Mouse (Mus musculus) liver, postnatal 0 days (tissue): ENCODE data around the gene 4930524B15Rik. TPM values are rescaled to one million over a fixed set of nuclear protein-coding genes. Genes with fewer than 3 reads are reported as not detected.
"Not testable (repeated sequence)": the region's sequence is repeated elsewhere in the genome, so short reads cannot be mapped to it uniquely, and the experiment has no call there.

Experiments used
- ATAC-seq: fragments of 200-750 bp; cut with Nextera tagmentation; 2 replicates; pipeline ENCODE4 v1.8.0; 2017; ENCODE audit warnings: mild to moderate bottlenecking, moderate library complexity
- DNase-seq: peaks from one replicate; pipeline ENCODE4 v3.0.0-alpha.2; 2016
- H3K27ac ChIP-seq: fragments of 300-500 bp; sonication (generic); 2 replicates; pipeline ENCODE4 v1.5.1; 2014; ENCODE audit warnings: antibody characterized with exemption, moderate library complexity, mild to moderate bottlenecking, low read depth
- H3K27me3 ChIP-seq: fragments of 300-500 bp; sonication (generic); 2 replicates; pipeline ENCODE4 v1.6.1; 2014; ENCODE audit warnings: low read length, control low read depth, mixed read lengths; ENCODE audit not compliant: insufficient read depth
- H3K36me3 ChIP-seq: fragments of 300-500 bp; sonication (generic); replicated peaks from 2 replicates; pipeline ENCODE4 v1.6.1; 2014; ENCODE audit warnings: mild to moderate bottlenecking, control low read depth, low read length, moderate library complexity, mixed read lengths; ENCODE audit not compliant: insufficient read depth
- H3K4me1 ChIP-seq: fragments of 300-500 bp; sonication (generic); 2 replicates; pipeline ENCODE4 v1.6.1; 2014; ENCODE audit warnings: antibody characterized with exemption, mild to moderate bottlenecking, control low read depth; ENCODE audit not compliant: insufficient read depth
- H3K4me2 ChIP-seq: fragments of 300-500 bp; sonication (generic); 2 replicates; pipeline ENCODE4 v1.6.1; 2014; ENCODE audit warnings: low read depth, mild to moderate bottlenecking, low read length, moderate library complexity, mixed read lengths
- H3K4me3 ChIP-seq: fragments of 300-500 bp; sonication (generic); 2 replicates; pipeline ENCODE4 v1.5.1; 2014; ENCODE audit warnings: low read depth, low read length
- H3K9ac ChIP-seq: fragments of 300-500 bp; sonication (generic); replicated peaks from 2 replicates; pipeline ENCODE4 v1.6.1; 2014; ENCODE audit warnings: mild to moderate bottlenecking, moderate library complexity
- H3K9me3 ChIP-seq: fragments of 300-500 bp; sonication (generic); 2 replicates; pipeline ENCODE4 v1.6.1; 2016; ENCODE audit warnings: mild to moderate bottlenecking, control low read depth, low read length, mixed read lengths
- CTCF ChIP-seq: sonication (generic); IDR thresholded peaks from 2 replicates; pipeline ENCODE4 v1.5.1; 2016; ENCODE audit warnings: antibody characterized with exemption, low read depth
- EP300 ChIP-seq: IDR thresholded peaks from 2 replicates; pipeline ENCODE4 v1.6.1; 2016; ENCODE audit warnings: antibody characterized with exemption, low read depth, mild to moderate bottlenecking
- WGBS: fragments of 180-500 bp; shearing (Covaris S2); extraction: QIAGEN DNeasy Blood & Tissue Kit; methylation state at CpG from one replicate; pipeline ENCODE4 v1.1.7; 2014; ENCODE audit not compliant: insufficient replicate concordance; 5-methylcytosine and 5-hydroxymethylcytosine counted together
- polyA plus RNA-seq: library from polyadenylated mRNA; unstranded; fragments of >200 nt; fragmentation: Nextera tagmentation; extraction: Ambion mirVana; gene quantifications from 2 replicates; pipeline ENCODE4 v1.2.1, GENCODE M21; 2015

The 4930524B15Rik gene
- polyA plus RNA-seq, 1 experiment from 2014 or later: not detected

GRCm38 (mm10) chr11:31974132-31974531, 8.7 kb downstream of the 4930524B15Rik start:
- no peak for DNase-seq

GRCm38 (mm10) chr11:31974826-31975225, 9.4 kb downstream of the 4930524B15Rik start:
- Histone ChIP-seq H3K9ac (no peak overlapping the region), H3K9me3 (no peaks in the 10 kb centered on the region), H3K4me3 (no peak overlapping the region), H3K36me3 (no peaks in the 10 kb centered on the region), H3K27ac (no peak overlapping the region), H3K4me2 (no peak overlapping the region), H3K27me3 (no peaks in the 10 kb centered on the region), H3K4me1 (no peaks in the 10 kb centered on the region)
- DNase-seq (no peak), ATAC-seq (no peak)
- TF ChIP-seq EP300 (no peak), CTCF (no peak)
- 55% methylated on average over 8 of the region's 8 CpGs for WGBS

More at GRCm38 (mm10) chr11:31974132-31974531, 8.7 kb downstream of the 4930524B15Rik start:
- no peaks in the 10 kb centered on the region for H3K4me1 ChIP-seq
- no peak overlapping the region for H3K9ac ChIP-seq
- TF ChIP-seq EP300: no peak
- TF ChIP-seq CTCF: no peak
- no peaks in the 10 kb centered on the region for H3K36me3 ChIP-seq
- no peak overlapping the region for H3K4me3 ChIP-seq
- no peak overlapping the region for H3K4me2 ChIP-seq
- H3K27me3 ChIP-seq: no peaks in the 10 kb centered on the region
- no peaks in the 10 kb centered on the region for H3K9me3 ChIP-seq
- WGBS: 44% methylated on average over 4 of the region's 4 CpGs
- ATAC-seq: no peak
- H3K27ac ChIP-seq: no peak overlapping the region

- H3K27me3 ChIP-seq: no peaks in the 10 kb centered on the region
- WGBS: 71% methylated on average over 5 of the region's 5 CpGs
- H3K9me3 ChIP-seq: no peaks in the 10 kb centered on the region
Observed at GRCm38 (mm10) chr11:31975678-31976077, 10.3 kb downstream of the 4930524B15Rik start.

GRCm38 (mm10) chr11:31976137-31976536, 10.7 kb downstream of the 4930524B15Rik start:
- no peak overlapping the region for H3K4me2 ChIP-seq
- WGBS: 71% methylated on average over 5 of the region's 5 CpGs
- no peak overlapping the region for H3K4me3 ChIP-seq
- no peaks in the 10 kb centered on the region for H3K4me1 ChIP-seq
- no peak overlapping the region for H3K9ac ChIP-seq
- no peaks in the 10 kb centered on the region for H3K27me3 ChIP-seq
- DNase-seq (no peak), ATAC-seq (no peak)
- no peak overlapping the region for H3K27ac ChIP-seq
- TF ChIP-seq EP300: no peak
- TF ChIP-seq CTCF: no peak
- H3K9me3 ChIP-seq: no peaks in the 10 kb centered on the region
- no peaks in the 10 kb centered on the region for H3K36me3 ChIP-seq

More at GRCm38 (mm10) chr11:31975678-31976077, 10.3 kb downstream of the 4930524B15Rik start:
- Histone ChIP-seq H3K36me3 (no peaks in the 10 kb centered on the region), H3K4me3 (no peak overlapping the region), H3K4me1 (no peaks in the 10 kb centered on the region), H3K9ac (no peak overlapping the region), H3K27ac (no peak overlapping the region), H3K4me2 (no peak overlapping the region)
- DNase-seq (no peak), ATAC-seq (no peak)
- TF ChIP-seq CTCF (no peak), EP300 (no peak)

- H3K4me2 ChIP-seq, H3K36me3 ChIP-seq, ATAC-seq, H3K4me3 ChIP-seq, H3K27ac ChIP-seq, DNase-seq, H3K4me1 ChIP-seq, H3K9ac ChIP-seq, H3K27me3 ChIP-seq, H3K9me3 ChIP-seq: not testable (repeated sequence)
- 88% methylated on average over 5 of the region's 5 CpGs for WGBS
Observed at GRCm38 (mm10) chr11:31980089-31980488, 14.7 kb downstream of the 4930524B15Rik start.

GRCm38 (mm10) chr11:31981830-31982229, 16.4 kb downstream of the 4930524B15Rik start:
- WGBS: 79% methylated on average over 7 of the region's 7 CpGs
- Histone ChIP-seq H3K27ac (no peak overlapping the region), H3K27me3 (no peaks in the 10 kb centered on the region), H3K9me3 (no peaks in the 10 kb centered on the region), H3K36me3 (no peaks in the 10 kb centered on the region), H3K4me3 (no peak overlapping the region), H3K4me1 (no peaks in the 10 kb centered on the region), H3K9ac (no peak overlapping the region), H3K4me2 (no peak overlapping the region)
- DNase-seq: no peak
- TF ChIP-seq EP300: no peak
- TF ChIP-seq CTCF: no peak
- ATAC-seq: no peak

GRCm38 (mm10) chr11:31982247-31982943, 17.0 kb downstream of the 4930524B15Rik start:
- H3K4me1 ChIP-seq, H3K27me3 ChIP-seq, H3K4me3 ChIP-seq, DNase-seq, ATAC-seq, H3K36me3 ChIP-seq, H3K9ac ChIP-seq, H3K27ac ChIP-seq, H3K9me3 ChIP-seq, H3K4me2 ChIP-seq: not testable (repeated sequence)
- WGBS: 85% methylated on average over 13 of the region's 13 CpGs
